Mouse (Mus musculus) limb, embryonic 11.5 days (tissue): ENCODE results near the gene Tor1a. TPM values are rescaled to one million over a fixed set of nuclear protein-coding genes. Genes with fewer than 3 reads are reported as not detected.

Experiments used
- polyA plus RNA-seq: library from polyadenylated mRNA; unstranded; fragments of >200 nt; fragmentation: Nextera tagmentation; extraction: Ambion mirVana; gene quantifications from 2 replicates; pipeline ENCODE4 v1.2.1, GENCODE M21; 2014

Tor1a gene
- polyA plus RNA-seq, 1 experiment from 2014 or later = 83.5 TPM

Other genes with a start within 250 kb of the Tor1a start
- gene 1700001O22Rik, start 164.3 kb downstream of the Tor1a start, polyA plus RNA-seq = 2.6 and 3.9 TPM in 2 replicates
- 102 and 109 TPM in 2 replicates for gene Ntmt1, start 160.1 kb downstream of the Tor1a start, polyA plus RNA-seq
- gene Asb6, start 137.6 kb downstream of the Tor1a start, polyA plus RNA-seq = 38.7 and 40.4 TPM in 2 replicates
- gene Prrx2, start 133.0 kb downstream of the Tor1a start, polyA plus RNA-seq = 138 and 155 TPM in 2 replicates
- 7.9 and 10.3 TPM in 2 replicates for gene Ptges, start 38.1 kb downstream of the Tor1a start, polyA plus RNA-seq
- 26.3 and 28.1 TPM in 2 replicates for gene Tor1b, start 15.0 kb downstream of the Tor1a start, polyA plus RNA-seq
- 47.7 and 53.3 TPM in 2 replicates for gene BC005624, start 14.3 kb upstream of the Tor1a start, polyA plus RNA-seq
- gene Usp20, start 14.3 kb upstream of the Tor1a start, polyA plus RNA-seq = 9.4 and 9.6 TPM in 2 replicates
- gene Fnbp1, start 174.1 kb upstream of the Tor1a start, polyA plus RNA-seq = 13.9 and 17.5 TPM in 2 replicates
- 23.8 and 26.9 TPM in 2 replicates for gene Gpr107, start 184.4 kb upstream of the Tor1a start, polyA plus RNA-seq